Mouse (Mus musculus) cerebellum, adult (tissue): ENCODE measurements at regions not wholly inside any gene's neighbourhood (a gene's known extent, or its start where the extent isn't known, plus 50 kb on each side); places are given as distances from the start of the nearest gene placed in this dataset.

Experiments used
- ATAC-seq: cut with Nextera tagmentation; 2 replicates; pipeline ENCODE4 v1.9.2; 2017; ENCODE audit warnings: mild to moderate bottlenecking, moderate library complexity, mixed read lengths; ENCODE audit not compliant: insufficient number of reproducible peaks, low FRiP score, low TSS enrichment

- no peak for ATAC-seq
Measured at GRCm38 (mm10) chr3:52862026-52862425, 155.0 kb downstream of the Cog6 start.

GRCm38 (mm10) chr3:52861538-52861937 lies 155.5 kb downstream of the Cog6 start:
- ATAC-seq = no peak

- ATAC-seq = no peak
Measured at GRCm38 (mm10) chr3:52859848-52860247, 157.2 kb downstream of the Cog6 start.

GRCm38 (mm10) chr3:52859266-52859825 lies 157.7 kb downstream of the Cog6 start:
- ATAC-seq = no peak

GRCm38 (mm10) chr3:52858259-52858658 lies 158.8 kb downstream of the Cog6 start:
- ATAC-seq = no peak

- no peak for ATAC-seq
Measured at GRCm38 (mm10) chr3:52857076-52857475, 160.0 kb downstream of the Cog6 start.

GRCm38 (mm10) chr3:52854560-52854959 lies 162.5 kb downstream of the Cog6 start:
- no peak for ATAC-seq

- no peak for ATAC-seq
Measured at GRCm38 (mm10) chr3:52853126-52853525, 163.9 kb downstream of the Cog6 start.

- no peak for ATAC-seq
Measured at GRCm38 (mm10) chr3:52845166-52845565, 171.9 kb downstream of the Cog6 start.

- ATAC-seq = peak; percentile 52; the same call in 1 of the 2 replicates
Measured at GRCm38 (mm10) chr3:52843998-52844397, 173.0 kb downstream of the Cog6 start.

GRCm38 (mm10) chr3:52842866-52843425 lies 174.1 kb downstream of the Cog6 start:
- ATAC-seq = no peak

GRCm38 (mm10) chr3:52840160-52840953 lies 176.7 kb downstream of the Cog6 start:
- ATAC-seq = no peak

GRCm38 (mm10) chr3:52838020-52838419 lies 179.0 kb downstream of the Cog6 start:
- ATAC-seq = no peak

GRCm38 (mm10) chr3:52837527-52837926 lies 179.5 kb downstream of the Cog6 start:
- ATAC-seq = no peak

GRCm38 (mm10) chr3:52836780-52837179 lies 180.3 kb downstream of the Cog6 start:
- no peak for ATAC-seq

- no peak for ATAC-seq
Measured at GRCm38 (mm10) chr3:52832421-52832820, 184.6 kb downstream of the Cog6 start.

GRCm38 (mm10) chr3:52831986-52832385 lies 185.1 kb downstream of the Cog6 start:
- no peak for ATAC-seq

- ATAC-seq = no peak
Measured at GRCm38 (mm10) chr3:52830101-52830500, 186.9 kb downstream of the Cog6 start.

GRCm38 (mm10) chr3:52829069-52829468 lies 188.0 kb downstream of the Cog6 start:
- ATAC-seq = no peak

GRCm38 (mm10) chr3:52828473-52828872 lies 188.6 kb downstream of the Cog6 start:
- no peak for ATAC-seq

- no peak for ATAC-seq
Measured at GRCm38 (mm10) chr3:52822848-52823247, 194.2 kb downstream of the Cog6 start.

GRCm38 (mm10) chr3:52821450-52821849 lies 195.6 kb downstream of the Cog6 start:
- ATAC-seq = no peak
